Mouse (Mus musculus): ENCODE measurements at regions not wholly inside any gene's neighbourhood (a gene's known extent, or its start where the extent isn't known, plus 50 kb on each side); places are given as distances from the start of the nearest gene placed in this dataset.
"Not testable (repeated sequence)": the region's sequence is repeated elsewhere in the genome, so short reads cannot be mapped to it uniquely, and the experiment has no call there.

DNA sequence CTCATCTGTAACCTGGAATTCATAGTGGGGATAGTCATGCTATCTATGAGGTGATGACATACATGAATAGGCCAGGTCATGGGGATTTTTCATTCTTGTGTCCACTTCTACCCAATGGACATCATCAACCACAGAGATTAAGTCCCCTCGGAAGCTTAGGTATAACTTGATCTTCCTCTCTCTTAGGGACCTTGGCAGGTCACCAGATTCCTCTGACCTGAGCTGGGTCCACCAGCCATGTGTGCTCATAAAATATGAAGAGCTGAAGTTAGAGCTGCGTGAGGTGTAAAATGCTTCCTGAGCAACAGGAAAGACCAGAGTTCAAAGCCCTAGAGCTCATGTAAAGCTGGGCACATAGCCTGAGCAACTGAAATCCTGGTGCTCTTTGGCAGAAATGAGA lies 105.3 kb downstream of the Ero1lb start:
- TF ChIP-seq CTCF (IDR thresholded peaks at IDR 0.05; ENCODE audit: borderline replicate concordance, insufficient read depth, low read length); POLR2A (IDR thresholded peaks at IDR 0.05; ENCODE audit: low read depth, low read length): not testable (repeated sequence)
